22 mouse cellular contexts compared by ENCODE assay signal in the genomic region with DNA sequence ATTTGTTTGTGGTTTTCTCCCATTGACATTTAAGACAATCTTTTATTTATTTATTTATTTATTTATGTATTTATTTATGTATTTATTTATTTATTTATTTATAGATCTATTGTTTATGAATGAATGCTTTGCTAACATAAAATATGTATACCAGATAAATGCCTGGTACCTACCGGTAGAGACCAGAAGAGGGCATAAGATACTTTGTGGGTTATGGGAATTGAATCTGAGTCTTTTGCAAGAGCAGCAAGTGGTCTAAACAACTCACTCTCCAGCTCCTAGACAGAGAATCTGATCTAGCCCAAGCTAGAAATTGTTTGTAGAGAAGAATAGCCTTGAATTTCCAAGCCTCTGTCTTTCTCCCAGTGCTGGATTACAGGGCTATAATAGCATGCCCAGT. TPM values are rescaled to one million over a fixed set of nuclear protein-coding genes. Genes with fewer than 3 reads are reported as not detected.
A peak's percentile ranks its signal among the peaks of the same experiment; 100 is the strongest.
DNase-seq lines count a peak whose midpoint lies in the region; ATAC-seq and TF ChIP-seq lines count a peak whose summit lies in the region.
"Had no signal": no experiment of that assay in that cellular context is flagged by ENCODE, and none has a peak within 500 bp of the region (broad histone marks: within the 10 kb centered on the region; RNA-seq: fewer than 3 reads in every experiment).

No protein-coding gene starts in this region.

- H3K4me3 ChIP-seq in lung, embryonic 14.5 days (ENCODE audit: low read depth, low read length) = no peak overlapping the region
- peak overlapping the region; percentile 38; the same call in 1 of the 2 replicates for H3K4me3 ChIP-seq in intestine, postnatal 0 days (ENCODE audit: low read depth, low read length)
- no peak overlapping the region for H3K4me3 ChIP-seq in hindbrain, embryonic 14.5 days (replicated peaks; ENCODE audit: low read length)
- H3K4me3 ChIP-seq: limb, embryonic 12.5 days; midbrain, embryonic 10.5 days; neural tube, embryonic 12.5 days had no signal

- ATAC-seq in lung, embryonic 14.5 days (ENCODE audit: insufficient read depth) = no peak
- ATAC-seq in intestine, postnatal 0 days = no peak
- ATAC-seq in hindbrain, embryonic 14.5 days (ENCODE audit: low FRiP score) = no peak
- ATAC-seq: activated CD4-positive, CD25-positive, alpha-beta regulatory T cell, adult 4 months; forebrain, embryonic 16.5 days had no signal

- WGBS in lung, embryonic 14.5 days = 27% methylated on average over 1 of the region's 1 CpGs
- 7% methylated on average over 1 of the region's 1 CpGs for WGBS in intestine, postnatal 0 days
- WGBS in hindbrain, embryonic 14.5 days = 33% methylated on average over 1 of the region's 1 CpGs

- no peaks in the 10 kb centered on the region for H3K27me3 ChIP-seq in lung, embryonic 14.5 days (ENCODE audit: insufficient read depth, low read length)
- H3K27me3 ChIP-seq in intestine, postnatal 0 days (replicated peaks; ENCODE audit: control insufficient read depth, insufficient read depth, low read length) = no peaks in the 10 kb centered on the region
- H3K27me3 ChIP-seq in hindbrain, embryonic 14.5 days (ENCODE audit: control insufficient read depth, insufficient read depth, low read length) = no peaks in the 10 kb centered on the region
- H3K27me3 ChIP-seq: limb, embryonic 12.5 days; neural tube, embryonic 12.5 days had no signal

- DNase-seq in embryo, embryonic 10.5 days (ENCODE audit: low spot score) = peak; percentile 6
- no peak for DNase-seq in embryo, embryonic 9.5 days (ENCODE audit: extremely low spot score)
- peak; percentile 28 for DNase-seq in lung, embryonic 14.5 days
- DNase-seq in lung, adult 18-20 months = no peak
- DNase-seq in A20 (ENCODE audit: low read depth, low spot score) = peak; percentile 30
- DNase-seq in right cerebral cortex, adult 18-20 months = no peak
- no peak for DNase-seq in hindbrain, embryonic 14.5 days (ENCODE audit: low spot score)
- DNase-seq: B cell, adult 2 months; cerebellum, adult 11 months; heart, postnatal 4 days; kidney, postnatal 4 days; spleen, adult 18-20 months had no signal

- H3K4me1 ChIP-seq in lung, embryonic 14.5 days (ENCODE audit: insufficient read depth) = no peaks in the 10 kb centered on the region
- no peaks in the 10 kb centered on the region for H3K4me1 ChIP-seq in intestine, postnatal 0 days (replicated peaks; ENCODE audit: control insufficient read depth, insufficient read depth, low read length)
- no peaks in the 10 kb centered on the region for H3K4me1 ChIP-seq in hindbrain, embryonic 14.5 days (replicated peaks; ENCODE audit: control insufficient read depth, insufficient read depth, low read length)
- H3K4me1 ChIP-seq: limb, embryonic 12.5 days; midbrain, embryonic 10.5 days; neural tube, embryonic 12.5 days had no signal

- H3K27ac ChIP-seq in lung, embryonic 14.5 days (ENCODE audit: low read depth) = no peak overlapping the region
- no peak overlapping the region for H3K27ac ChIP-seq in intestine, postnatal 0 days (ENCODE audit: low read depth, low read length)
- no peak overlapping the region for H3K27ac ChIP-seq in hindbrain, embryonic 14.5 days
- H3K27ac ChIP-seq: limb, embryonic 12.5 days; midbrain, embryonic 10.5 days; neural tube, embryonic 12.5 days had no signal

- no peak overlapping the region for H3K4me2 ChIP-seq in lung, embryonic 14.5 days
- peak overlapping the region; percentile 73 for H3K4me2 ChIP-seq in intestine, postnatal 0 days (replicated peaks; ENCODE audit: low read depth)
- H3K4me2 ChIP-seq in hindbrain, embryonic 14.5 days (replicated peaks) = no peak overlapping the region
- H3K4me2 ChIP-seq: limb, embryonic 12.5 days; neural tube, embryonic 12.5 days had no signal

- no peaks in the 10 kb centered on the region for H3K36me3 ChIP-seq in lung, embryonic 14.5 days (ENCODE audit: insufficient read depth)
- peaks cover 7% of the 10 kb centered on the region for H3K36me3 ChIP-seq in intestine, postnatal 0 days (ENCODE audit: control insufficient read depth, insufficient read depth)
- no peaks in the 10 kb centered on the region for H3K36me3 ChIP-seq in hindbrain, embryonic 14.5 days (replicated peaks; ENCODE audit: control insufficient read depth, insufficient read depth)
- H3K36me3 ChIP-seq: G1E; limb, embryonic 12.5 days; midbrain, embryonic 10.5 days; neural tube, embryonic 12.5 days had no signal

- no peak overlapping the region for H3K9ac ChIP-seq in lung, embryonic 14.5 days
- no peak overlapping the region for H3K9ac ChIP-seq in intestine, postnatal 0 days (ENCODE audit: low read depth, low read length)
- no peak overlapping the region for H3K9ac ChIP-seq in hindbrain, embryonic 14.5 days
- H3K9ac ChIP-seq: limb, embryonic 12.5 days; neural tube, embryonic 12.5 days had no signal

- TF ChIP-seq CTCF in lung, embryonic 14.5 days (IDR thresholded peaks at IDR 0.05; ENCODE audit: low read depth) = 0 out of 2 replicates have a peak, but pooled peaks have one; percentile 15
- TF ChIP-seq CTCF in intestine, postnatal 0 days (IDR thresholded peaks at IDR 0.05; ENCODE audit: low read depth) = peak; percentile 52

- no peaks in the 10 kb centered on the region for H3K9me3 ChIP-seq in lung, embryonic 14.5 days (ENCODE audit: low read depth, low read length)
- H3K9me3 ChIP-seq in intestine, postnatal 0 days (ENCODE audit: control insufficient read depth) = no peaks in the 10 kb centered on the region
- no peaks in the 10 kb centered on the region for H3K9me3 ChIP-seq in hindbrain, embryonic 14.5 days (ENCODE audit: control insufficient read depth, low read length)
- H3K9me3 ChIP-seq: G1E; limb, embryonic 12.5 days; midbrain, embryonic 10.5 days; neural tube, embryonic 12.5 days had no signal

RNA-seq across cellular contexts. Expression of a gene that starts 2.8 kb away (rescaled TPM):
- polyA plus RNA-seq in lung, embryonic 14.5 days (2014; fragmentation: Nextera tagmentation; extraction: Ambion mirVana) = 0.11 and 0.16 TPM in 2 replicates
- 53.7 and 56.2 TPM in 2 replicates for polyA plus RNA-seq in intestine, postnatal 0 days (2015; fragmentation: Nextera tagmentation; extraction: Ambion mirVana)
- not detected in 2 replicates for polyA plus RNA-seq in hindbrain, embryonic 14.5 days (2014; fragmentation: Nextera tagmentation; extraction: Ambion mirVana)
- polyA plus RNA-seq: activated CD4-positive, CD25-positive, alpha-beta regulatory T cell, adult 4 months; cortical plate, adult 2 months; forebrain, embryonic 16.5 days; G1E; limb, embryonic 12.5 days; midbrain, embryonic 10.5 days; neural tube, embryonic 12.5 days; testis, adult 2 months had no signal

RNA-seq across cellular contexts. Expression of a gene that starts 10.8 kb away (rescaled TPM):
- not detected in 2 replicates for polyA plus RNA-seq in lung, embryonic 14.5 days (2014; fragmentation: Nextera tagmentation; extraction: Ambion mirVana)
- polyA plus RNA-seq in intestine, postnatal 0 days (2015; fragmentation: Nextera tagmentation; extraction: Ambion mirVana) = 6.8 TPM in 2 replicates
- polyA plus RNA-seq in hindbrain, embryonic 14.5 days (2014; fragmentation: Nextera tagmentation; extraction: Ambion mirVana) = not detected in 2 replicates
- polyA plus RNA-seq: activated CD4-positive, CD25-positive, alpha-beta regulatory T cell, adult 4 months; forebrain, embryonic 16.5 days; G1E; limb, embryonic 12.5 days; liver, embryonic 16.5 days; midbrain, embryonic 10.5 days; neural tube, embryonic 12.5 days; testis, adult 2 months had no signal

RNA-seq across cellular contexts. Expression of a gene that starts 31.3 kb away (rescaled TPM):
- 2.6 and 3.4 TPM in 2 replicates for polyA plus RNA-seq in lung, embryonic 14.5 days (2014; fragmentation: Nextera tagmentation; extraction: Ambion mirVana)
- polyA plus RNA-seq in intestine, postnatal 0 days (2015; fragmentation: Nextera tagmentation; extraction: Ambion mirVana) = 0.07 and 0.21 TPM in 2 replicates
- 0.88 and 2.1 TPM in 2 replicates for polyA plus RNA-seq in hindbrain, embryonic 14.5 days (2014; fragmentation: Nextera tagmentation; extraction: Ambion mirVana)
- polyA plus RNA-seq: cortical plate, adult 2 months; testis, adult 2 months had no signal

RNA-seq across cellular contexts. Expression of a gene that starts 33.7 kb away (rescaled TPM):
- 0.11 and 0.16 TPM in 2 replicates for polyA plus RNA-seq in lung, embryonic 14.5 days (2014; fragmentation: Nextera tagmentation; extraction: Ambion mirVana)
- 16.4 and 23.0 TPM in 2 replicates for polyA plus RNA-seq in intestine, postnatal 0 days (2015; fragmentation: Nextera tagmentation; extraction: Ambion mirVana)
- polyA plus RNA-seq in hindbrain, embryonic 14.5 days (2014; fragmentation: Nextera tagmentation; extraction: Ambion mirVana) = 0.61 and 0.78 TPM in 2 replicates
- polyA plus RNA-seq: activated CD4-positive, CD25-positive, alpha-beta regulatory T cell, adult 4 months; cortical plate, adult 2 months; G1E; testis, adult 2 months had no signal

RNA-seq across cellular contexts. Expression of a gene that starts 42.0 kb away (rescaled TPM):
- polyA plus RNA-seq in lung, embryonic 14.5 days (2014; fragmentation: Nextera tagmentation; extraction: Ambion mirVana) = 0.35 and 0.53 TPM in 2 replicates
- 1.7 and 2.2 TPM in 2 replicates for polyA plus RNA-seq in intestine, postnatal 0 days (2015; fragmentation: Nextera tagmentation; extraction: Ambion mirVana)
- polyA plus RNA-seq in hindbrain, embryonic 14.5 days (2014; fragmentation: Nextera tagmentation; extraction: Ambion mirVana) = 0.90 and 1.3 TPM in 2 replicates
- polyA plus RNA-seq: activated CD4-positive, CD25-positive, alpha-beta regulatory T cell, adult 4 months; G1E had no signal

Comparison
In these comparisons a context has a peak if more than half of its experiments do, and no peak if none do; other contexts are left out.
1. DNase-seq: peak in embryo, embryonic 10.5 days (single experiment), lung, embryonic 14.5 days (single experiment) and A20 (single experiment); none in embryo, embryonic 9.5 days (single experiment), lung, adult 18-20 months (0 of 2), right cerebral cortex, adult 18-20 months (single experiment) and hindbrain, embryonic 14.5 days (single experiment).
2. RNA of a gene that starts 2.8 kb away (polyA plus RNA-seq): 53.7 to 56.2 TPM in intestine, postnatal 0 days; 0.11 to 0.16 TPM in lung, embryonic 14.5 days and not detected in hindbrain, embryonic 14.5 days; every median in the first group is over 10 times any median in the second.